Mouse (Mus musculus) WW6 (cell line): ENCODE measurements around the gene Kalrn.

Source experiments
- DNase-seq: peaks from one replicate; pipeline ENCODE4 v3.0.0-alpha.2; 2013; ENCODE audit warnings: low read depth, low spot score

Gene Kalrn

GRCm38 (mm10) chr16:34352747-34353146 lies 220.6 kb downstream of the Kalrn start:
- DNase-seq, result no peak

DNA sequence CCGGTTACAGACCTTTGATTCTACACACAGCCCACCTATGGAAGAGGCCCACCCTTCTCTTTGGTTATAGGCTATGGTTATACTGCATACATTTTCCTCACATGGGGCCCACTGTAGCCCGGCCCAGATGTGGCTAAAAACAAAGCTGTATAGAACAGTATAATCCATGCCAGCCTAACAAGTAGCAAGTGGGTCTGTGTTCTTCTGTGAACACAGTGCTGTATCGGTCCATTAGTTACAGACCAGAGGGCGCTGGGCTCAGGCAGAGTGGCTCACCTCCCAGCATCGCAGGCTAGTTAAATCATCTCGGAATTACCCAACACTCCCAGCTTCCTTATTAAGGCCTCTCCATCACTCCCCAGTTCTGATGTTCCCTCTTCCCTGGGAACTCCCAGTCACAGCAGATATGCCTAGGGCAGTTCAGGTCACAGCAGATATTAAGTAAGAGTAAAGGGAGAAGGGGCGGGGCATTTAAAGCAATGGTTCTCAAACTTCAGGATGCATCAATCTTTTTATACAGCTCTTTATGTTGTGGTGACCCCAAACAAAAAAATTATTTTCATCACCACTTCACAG lies 221.7 kb downstream of the Kalrn start:
- no peak for DNase-seq

DNA sequence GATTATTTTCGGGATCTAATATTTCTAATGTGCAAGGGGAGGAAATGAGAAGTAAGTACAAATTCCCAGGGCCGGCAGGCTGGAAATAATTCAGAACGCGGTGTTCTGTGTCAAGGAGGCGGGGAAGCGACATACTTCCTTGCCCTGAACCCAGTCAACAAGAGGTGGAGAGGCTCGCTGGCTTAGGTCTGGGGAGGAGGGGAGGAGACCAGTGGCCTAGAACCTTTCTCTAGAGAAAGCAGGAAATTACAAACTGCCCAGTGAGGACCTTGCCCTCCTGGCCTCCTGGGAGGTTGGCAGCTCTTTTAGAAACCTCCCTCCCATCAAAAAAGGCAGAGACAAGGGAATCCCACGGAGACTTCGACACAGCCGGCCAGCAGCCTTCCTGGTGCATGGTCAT lies 225.8 kb downstream of the Kalrn start:
- DNase-seq, result no peak

GRCm38 (mm10) chr16:34344895-34345876 lies 228.1 kb downstream of the Kalrn start:
- no peak for DNase-seq

- no peak for DNase-seq
Observed at GRCm38 (mm10) chr16:34343968-34344367, 229.4 kb downstream of the Kalrn start.

DNA sequence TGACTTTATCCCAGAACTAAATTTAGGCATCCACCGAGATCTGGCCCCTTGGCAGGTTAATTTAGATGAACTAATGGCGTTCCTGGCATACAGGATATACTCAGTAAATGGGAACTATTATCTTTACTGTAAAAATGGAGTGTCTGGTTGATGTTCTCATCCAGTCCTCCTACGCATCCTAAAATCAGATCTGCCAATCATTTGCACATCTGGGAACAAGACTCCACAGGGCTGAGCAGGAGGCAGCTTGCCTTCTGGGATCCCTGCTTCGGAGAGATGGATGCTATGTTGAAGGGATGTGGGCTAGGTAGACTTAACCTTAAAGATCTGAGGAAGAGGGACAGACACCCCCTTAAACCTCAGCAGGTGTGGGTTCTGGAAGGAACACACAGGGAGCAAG lies 230.2 kb downstream of the Kalrn start:
- DNase-seq, result no peak

DNA sequence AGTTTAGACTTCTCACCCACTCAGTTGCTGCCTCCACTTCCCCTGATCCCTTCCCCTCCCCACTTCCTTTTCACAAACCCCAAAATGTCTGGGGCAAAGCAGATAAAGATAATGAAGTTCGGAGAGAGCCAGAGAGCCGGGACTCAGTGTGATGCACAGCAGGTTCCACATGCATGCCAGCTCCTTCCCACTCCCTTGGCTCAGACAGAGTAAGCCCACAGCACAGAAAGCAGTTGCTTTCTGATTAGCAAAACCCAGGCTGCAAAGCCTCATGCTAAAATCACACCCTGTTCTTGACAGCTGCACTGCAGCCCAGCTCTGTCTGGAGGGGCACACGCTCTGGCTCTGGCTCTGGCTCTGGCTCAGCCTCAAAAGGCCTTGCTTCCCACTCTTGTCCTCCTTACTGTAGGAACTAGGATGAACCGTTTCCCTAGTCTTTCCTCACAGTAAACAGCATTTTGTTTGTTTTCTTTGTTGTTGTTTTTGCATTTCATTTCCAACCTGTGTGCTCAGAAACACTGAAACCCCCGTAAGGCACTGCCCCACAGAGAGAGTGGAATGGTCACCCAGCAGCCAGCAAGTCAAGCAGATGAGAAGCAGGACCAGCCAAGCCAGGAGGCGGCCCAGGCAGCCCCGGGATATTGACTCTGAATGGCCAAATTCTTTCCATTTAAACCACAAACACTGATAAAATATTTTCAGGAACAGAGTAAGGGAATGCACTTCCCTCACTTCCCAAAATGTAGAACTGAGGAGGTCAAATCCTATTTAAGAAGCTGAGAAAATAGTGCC lies 230.8 kb downstream of the Kalrn start:
- DNase-seq, result no peak

- no peak for DNase-seq
Observed at GRCm38 (mm10) chr16:34334919-34335318, 238.4 kb downstream of the Kalrn start.

- DNase-seq, result no peak
Observed at GRCm38 (mm10) chr16:34331630-34332029, 241.7 kb downstream of the Kalrn start.

DNA sequence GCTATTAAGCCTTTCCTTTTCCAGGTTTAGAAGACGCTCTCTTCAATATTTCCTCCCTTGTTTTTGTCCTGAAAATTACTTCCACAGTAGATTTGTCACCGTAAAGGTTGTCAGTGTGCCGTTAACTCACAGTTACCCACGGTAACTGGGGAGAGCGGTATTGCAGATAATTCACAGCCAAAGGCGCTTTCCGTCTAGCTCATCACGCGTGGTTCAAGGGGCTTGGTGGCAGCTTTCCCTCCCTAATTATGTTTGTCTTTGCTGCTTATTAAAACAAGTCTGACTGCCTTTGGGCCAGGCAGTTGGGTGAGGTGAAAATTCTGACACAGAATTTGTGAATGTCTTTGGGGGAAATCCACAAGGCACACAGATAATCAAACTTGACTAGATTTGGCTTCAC lies 243.5 kb downstream of the Kalrn start:
- DNase-seq, result no peak

DNA sequence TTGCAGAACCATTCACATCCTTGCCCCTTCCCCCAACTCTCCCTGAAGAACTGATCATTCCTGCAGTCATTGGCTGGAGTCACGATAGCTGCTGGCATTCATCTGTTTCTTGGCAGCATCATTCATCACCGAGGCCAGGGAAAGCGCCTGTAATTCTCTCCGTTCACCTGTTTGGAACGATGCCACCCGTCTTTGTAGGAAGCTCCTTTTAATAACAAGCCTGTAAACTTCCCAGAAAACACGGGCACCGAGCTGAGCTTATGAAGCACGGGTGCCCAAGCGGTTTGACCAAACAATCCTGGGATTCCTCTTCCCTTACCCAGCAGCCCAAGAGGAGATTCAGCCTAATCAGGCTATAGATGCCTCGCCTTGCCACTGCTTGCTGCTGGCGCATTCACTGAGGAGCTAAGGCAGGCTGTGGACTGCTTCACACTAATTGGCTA lies 243.9 kb downstream of the Kalrn start:
- no peak for DNase-seq

- DNase-seq, result no peak
Observed at GRCm38 (mm10) chr16:34327890-34328289, 245.4 kb downstream of the Kalrn start.

- DNase-seq, result no peak
Observed at GRCm38 (mm10) chr16:34325869-34326268, 247.5 kb downstream of the Kalrn start.

DNA sequence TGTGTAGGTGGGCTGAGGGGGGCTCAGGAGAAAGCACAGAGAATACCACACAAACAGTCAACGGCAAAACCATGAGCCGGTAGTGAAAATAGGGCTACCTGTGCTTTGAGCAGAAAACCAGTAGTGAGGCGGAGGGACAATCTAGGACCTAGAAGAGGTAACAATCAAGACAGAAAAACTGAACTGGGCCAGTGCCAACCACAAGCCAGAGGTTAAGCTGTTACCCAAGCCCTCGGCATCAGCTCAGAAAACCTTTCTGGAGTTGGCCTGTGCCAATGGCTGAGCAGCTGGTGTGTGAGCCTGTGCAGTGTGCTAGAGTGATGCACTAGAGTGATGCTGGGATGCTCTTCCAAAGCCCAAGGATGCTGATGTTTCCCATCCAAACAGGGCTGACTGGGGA lies 248.2 kb downstream of the Kalrn start:
- DNase-seq, result no peak

GRCm38 (mm10) chr16:34324735-34325134 lies 248.6 kb downstream of the Kalrn start:
- no peak for DNase-seq

GRCm38 (mm10) chr16:34323496-34323895 lies 249.8 kb downstream of the Kalrn start:
- DNase-seq, result no peak

- no peak for DNase-seq
Observed at GRCm38 (mm10) chr16:34322546-34322945, 250.8 kb downstream of the Kalrn start.

DNA sequence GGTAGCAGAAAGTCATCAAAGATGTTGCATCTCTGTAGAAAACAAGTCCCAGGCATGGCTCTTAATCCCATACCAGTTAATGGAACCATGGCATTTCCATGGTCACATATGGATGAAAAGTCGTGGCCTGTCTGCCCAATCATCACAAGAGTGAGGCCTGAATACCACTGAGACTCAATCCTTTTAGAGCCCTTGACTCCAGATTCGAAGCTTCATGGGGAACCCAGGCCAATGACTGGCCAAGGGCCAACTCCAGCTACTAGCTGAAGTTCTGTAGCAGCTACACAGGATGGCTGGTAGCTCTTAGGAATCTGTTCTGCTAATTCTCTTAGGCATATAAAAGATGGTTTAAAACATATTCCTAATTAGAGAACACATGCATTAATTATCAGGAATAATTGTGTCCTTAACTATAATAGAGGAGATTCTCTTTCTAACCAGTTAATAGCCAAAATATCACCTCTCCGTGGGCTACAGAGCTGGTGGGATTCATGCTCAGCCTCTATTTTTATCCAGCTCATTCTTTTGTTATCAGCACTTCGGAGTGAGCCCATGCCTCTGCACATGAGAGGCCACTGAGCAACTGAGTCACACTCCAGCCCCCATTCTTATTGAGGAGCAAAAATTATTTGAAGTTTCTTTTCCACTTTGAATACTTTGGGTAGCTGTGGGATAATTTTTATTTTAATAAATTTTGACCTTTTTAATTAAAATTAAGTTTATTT lies 252.1 kb downstream of the Kalrn start:
- no peak for DNase-seq

DNA sequence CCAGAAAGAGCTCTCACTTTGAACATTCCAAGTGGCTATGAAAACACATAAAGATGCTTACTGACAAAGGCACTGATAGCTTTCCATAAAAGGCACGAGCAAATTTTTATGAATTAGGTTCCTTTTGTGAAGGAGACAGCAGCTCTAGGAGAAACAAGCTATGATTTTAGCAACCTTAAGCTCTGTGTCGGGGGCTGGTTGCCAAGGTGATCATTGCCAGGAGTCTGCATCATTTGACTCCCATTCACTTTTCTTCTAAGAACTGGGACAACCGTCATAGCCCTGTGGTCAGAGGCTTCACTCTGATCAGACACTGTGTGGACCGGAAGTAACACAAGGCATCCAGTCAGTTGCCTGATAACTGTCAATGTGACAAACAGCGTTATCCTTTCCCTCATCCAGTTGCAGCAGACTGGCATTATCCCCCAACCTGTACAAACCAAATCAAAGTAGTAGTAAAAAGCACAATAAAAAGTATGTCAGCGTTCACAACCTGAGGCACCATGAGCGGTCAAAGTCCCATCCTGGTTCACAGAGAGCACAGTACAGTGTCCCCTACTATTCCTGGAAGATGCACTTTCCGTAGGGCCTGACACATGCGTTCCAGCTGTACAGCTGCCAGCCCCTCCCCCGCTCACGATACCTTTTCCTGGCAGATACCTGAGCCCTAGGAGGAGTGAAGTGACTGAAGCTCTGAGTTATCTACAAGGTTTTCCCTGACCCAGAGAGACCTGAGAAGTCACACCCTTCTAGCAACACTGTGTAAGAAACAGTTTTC lies 253.1 kb downstream of the Kalrn start:
- DNase-seq, result no peak

GRCm38 (mm10) chr16:34317110-34317509 lies 256.2 kb downstream of the Kalrn start:
- DNase-seq, result no peak

DNA sequence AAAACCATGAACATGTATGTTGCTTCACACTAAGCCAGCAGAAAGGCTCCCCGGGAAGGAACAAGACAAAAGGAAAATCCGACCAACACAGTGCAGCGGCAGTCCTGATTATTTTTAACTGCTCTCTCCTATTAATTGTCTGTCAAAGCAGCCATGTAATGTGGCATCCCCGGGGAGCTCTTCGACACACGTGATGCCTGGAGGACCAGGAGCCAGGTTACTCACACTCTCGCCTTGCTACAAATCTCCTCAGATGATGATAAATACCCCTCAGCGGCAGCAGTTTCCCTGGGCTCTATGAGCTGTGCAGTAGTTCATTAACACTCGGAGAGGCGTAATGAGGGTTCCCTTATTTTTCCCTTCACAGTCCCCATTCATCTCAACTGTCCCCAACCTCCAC lies 257.1 kb downstream of the Kalrn start:
- DNase-seq, result no peak
